Mouse (Mus musculus) forebrain, embryonic 11.5 days (tissue): ENCODE data around the gene Gm14525. TPM values are rescaled to one million over a fixed set of nuclear protein-coding genes. Genes with fewer than 3 reads are reported as not detected.
"Not testable (repeated sequence)": the region's sequence is repeated elsewhere in the genome, so short reads cannot be mapped to it uniquely, and the experiment has no call there.

Source experiments
- ATAC-seq: fragments of 200-750 bp; cut with Nextera tagmentation; replicated peaks from 2 replicates; pipeline ENCODE4 v1.8.0; 2017; ENCODE audit warnings: moderate TSS enrichment; ENCODE audit not compliant: low FRiP score
- DNase-seq: peaks from one replicate; pipeline ENCODE4 v3.0.0-alpha.2; 2017; ENCODE audit warnings: low spot score
- H3K27ac ChIP-seq: fragments of 300-500 bp; sonication (generic); 2 replicates; pipeline ENCODE4 v1.5.1; 2014; ENCODE audit warnings: low read depth, low read length
- H3K27me3 ChIP-seq: fragments of 300-500 bp; sonication (generic); 2 replicates; pipeline ENCODE4 v1.6.1; 2014; ENCODE audit warnings: mild to moderate bottlenecking, low read length, mixed read lengths; ENCODE audit not compliant: control insufficient read depth, insufficient read depth
- H3K36me3 ChIP-seq: fragments of 300-500 bp; sonication (generic); 2 replicates; pipeline ENCODE4 v1.6.1; 2014; ENCODE audit warnings: mild to moderate bottlenecking, low read length, moderate library complexity, mixed read lengths; ENCODE audit not compliant: control insufficient read depth, insufficient read depth
- H3K4me1 ChIP-seq: fragments of 300-500 bp; sonication (generic); replicated peaks from 2 replicates; pipeline ENCODE4 v1.6.1; 2014; ENCODE audit warnings: low read length, mixed read lengths; ENCODE audit not compliant: control insufficient read depth, insufficient read depth
- H3K4me2 ChIP-seq: fragments of 300-500 bp; sonication (generic); 2 replicates; pipeline ENCODE4 v1.6.1; 2014; ENCODE audit warnings: low read depth, mild to moderate bottlenecking, low read length, moderate library complexity, mixed read lengths; ENCODE audit not compliant: severe bottlenecking
- H3K4me3 ChIP-seq: fragments of 300-500 bp; sonication (generic); 2 replicates; pipeline ENCODE4 v1.5.1; 2014; ENCODE audit warnings: low read depth, low read length
- H3K9ac ChIP-seq: fragments of 300-500 bp; sonication (generic); 2 replicates; pipeline ENCODE4 v1.6.1; 2014; ENCODE audit warnings: low read length
- H3K9me3 ChIP-seq: fragments of 300-500 bp; sonication (generic); 2 replicates; pipeline ENCODE4 v1.6.1; 2016; ENCODE audit warnings: low read length, mixed read lengths; ENCODE audit not compliant: control insufficient read depth
- WGBS: fragments of 180-500 bp; shearing (Covaris S2); extraction: QIAGEN DNeasy Blood & Tissue Kit; methylation state at CpG from one replicate; pipeline ENCODE4 v1.1.7; 2014; 5-methylcytosine and 5-hydroxymethylcytosine counted together
- polyA plus RNA-seq: library from polyadenylated mRNA; unstranded; fragments of >200 nt; fragmentation: Nextera tagmentation; extraction: Ambion mirVana; gene quantifications from 2 replicates; pipeline ENCODE4 v1.2.1, GENCODE M21; 2014

Gm14525 gene
- not detected in 2 replicates for polyA plus RNA-seq

GRCm38 (mm10) chrX:26702538-26702937 is at the start of gene Gm14525:
Gm14525 (minus strand) TSS chrX:26702638.
- H3K27ac ChIP-seq, DNase-seq: not testable (repeated sequence)

More at GRCm38 (mm10) chrX:26702538-26702937, at the start of gene Gm14525:
- WGBS, result 80% methylated on average over 3 of the region's 5 CpGs
- not testable (repeated sequence) for H3K4me3 ChIP-seq, ATAC-seq, H3K36me3 ChIP-seq, H3K9me3 ChIP-seq, H3K27me3 ChIP-seq, H3K4me1 ChIP-seq, H3K4me2 ChIP-seq, H3K9ac ChIP-seq

Other genes with a start within 250 kb of the Gm14525 start
- gene Slx, start 157.1 kb downstream of the Gm14525 start, polyA plus RNA-seq, result not detected in 2 replicates
- gene Gm6121, start 233.1 kb upstream of the Gm14525 start, polyA plus RNA-seq, result not detected in 2 replicates